Mouse (Mus musculus) monocyte, adult 5-6 weeks (primary cell): ENCODE measurements around the gene Olfr785. TPM values are rescaled to one million over a fixed set of nuclear protein-coding genes. Genes with fewer than 3 reads are reported as not detected.
"Not testable (repeated sequence)": the region's sequence is repeated elsewhere in the genome, so short reads cannot be mapped to it uniquely, and the experiment has no call there.

Source experiments
- ATAC-seq: fragments of 153-309, 156-312 bp; replicated peaks from 2 replicates; pipeline ENCODE4 v1.8.0; 2017; ENCODE audit warnings: mild to moderate bottlenecking; ENCODE audit not compliant: low TSS enrichment, insufficient number of reproducible peaks, severe bottlenecking, poor library complexity, low FRiP score
- total RNA-seq: library from RNA; stranded (forward); fragments of 200-1000, 200-491, 200-594 nt; gene quantifications from 3 replicates; pipeline ENCODE4 v1.2.3, GENCODE M21; 2017

Gene Olfr785
- total RNA-seq, result not detected in 3 replicates

DNA sequence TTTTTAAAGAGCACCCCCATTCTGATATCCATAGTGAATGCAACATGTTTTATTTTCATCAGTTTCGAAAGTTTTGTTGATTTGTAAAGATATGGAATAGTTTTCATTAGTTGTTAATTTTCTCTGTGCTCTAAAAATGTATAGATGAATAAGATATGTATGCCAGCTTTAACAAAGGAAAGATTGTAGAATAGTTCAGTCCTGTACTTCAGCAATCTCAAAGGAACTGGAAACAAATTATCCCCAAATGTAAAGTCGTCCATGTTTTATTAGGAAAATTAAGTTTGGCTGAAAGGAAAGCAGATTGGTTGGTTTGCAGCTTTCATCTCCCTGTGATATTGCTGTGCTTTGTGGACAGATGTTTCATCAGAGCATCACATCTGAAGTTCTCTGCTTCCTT is at the start of gene Olfr785:
TSS of gene Olfr785 (plus strand) at position 301 of the 400 bp plus-strand sequence.
- ATAC-seq, result no peak

DNA sequence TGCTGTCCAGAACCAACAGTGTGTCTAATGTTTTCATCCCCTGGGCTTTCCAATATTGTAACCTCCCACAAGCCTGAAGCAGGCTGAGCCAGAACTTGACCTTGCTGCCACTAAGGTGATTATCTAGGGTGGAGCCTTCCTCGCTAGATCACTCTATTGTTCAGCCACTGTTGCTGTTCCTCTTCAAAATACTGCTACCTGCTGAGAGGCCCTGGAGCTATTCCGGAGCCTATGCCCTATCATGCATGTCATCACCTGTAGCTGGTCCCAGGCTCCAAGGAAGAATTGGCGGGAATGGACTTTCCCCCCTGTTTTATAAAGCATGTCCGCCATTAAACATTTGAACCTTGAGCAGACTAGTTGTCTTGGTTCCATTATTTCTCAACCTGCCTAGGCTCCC is 48.7 kb upstream of the Olfr785 start:
- ATAC-seq, result not testable (repeated sequence)

- no peak for ATAC-seq
These were observed 47.9 kb upstream of the Olfr785 start for GRCm38 (mm10) chr10:129357307-129357706.

DNA sequence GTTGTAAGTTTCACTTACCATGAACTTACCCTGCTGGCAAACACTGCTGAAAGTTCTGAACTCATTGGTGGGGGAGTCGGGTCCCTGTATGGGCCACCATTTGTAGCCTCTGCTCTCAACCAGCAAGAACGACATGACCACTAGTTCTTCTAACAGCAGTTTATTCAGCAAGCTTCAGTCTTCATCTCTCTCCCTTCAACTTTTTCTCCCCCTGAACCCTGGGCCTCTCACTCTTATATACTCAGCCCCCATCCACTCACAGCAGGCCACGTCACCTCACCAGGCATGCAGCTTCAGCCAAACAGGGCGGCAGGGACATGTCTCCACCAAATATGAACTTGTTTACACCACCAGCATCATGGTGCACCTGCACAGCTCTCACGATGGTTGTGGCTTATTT is 31.2 kb upstream of the Olfr785 start:
- not testable (repeated sequence) for ATAC-seq

DNA sequence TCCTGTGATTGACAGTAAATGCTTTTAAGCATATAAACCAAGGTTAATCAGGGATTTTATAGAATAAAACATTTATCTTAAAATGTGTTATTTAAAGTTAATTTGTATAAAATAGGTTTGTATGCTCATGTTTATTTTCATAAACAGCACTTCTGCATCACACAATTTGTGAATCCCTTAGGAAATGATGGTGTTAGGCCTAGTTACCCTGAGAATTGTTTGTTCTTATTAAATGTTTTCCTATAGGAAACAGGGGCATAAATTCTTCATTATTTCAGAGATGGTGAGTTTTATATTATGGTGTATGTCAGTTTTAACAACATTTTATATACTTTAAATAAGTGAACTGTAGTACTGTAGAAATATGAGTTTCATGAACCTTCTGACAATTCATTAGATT is 21.4 kb upstream of the Olfr785 start, which contains the start of gene Olfr784:
TSS of gene Olfr784 (plus strand) at position 301 of the 400 bp plus-strand sequence.
- ATAC-seq, result no peak

DNA sequence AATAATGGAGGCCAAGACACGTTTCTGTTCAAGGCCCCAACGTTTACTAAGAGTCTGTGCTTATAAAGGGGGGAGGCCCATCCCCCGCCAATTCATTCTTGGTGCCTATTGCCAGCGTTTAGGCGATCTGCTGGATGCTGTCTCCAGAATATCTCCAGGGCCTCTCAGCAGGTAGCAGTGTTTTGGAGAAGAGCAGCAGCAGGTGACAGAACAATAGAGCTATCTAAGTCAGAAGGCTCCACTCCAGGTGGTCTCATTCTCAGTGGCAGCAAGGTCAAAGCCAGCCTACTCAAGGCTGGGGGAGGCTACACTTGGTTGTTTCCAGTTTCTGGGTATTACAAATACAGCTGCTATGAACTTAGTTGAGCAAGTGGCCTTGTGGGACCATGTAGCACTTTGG is 4.3 kb upstream of the Olfr785 start:
- no peak for ATAC-seq

- no peak for ATAC-seq
These were observed 21.8 kb downstream of the Olfr785 start, which contains the start of gene Olfr786 for GRCm38 (mm10) chr10:129427006-129427405. Gene Olfr786, plus strand, starts transcription at chr10:129427306.

Other genes with a start within 250 kb of the Olfr785 start
- gene Olfr771, start 240.7 kb upstream of the Olfr785 start, total RNA-seq, result not detected in 3 replicates
- not detected in 3 replicates for gene Olfr772, start 227.5 kb upstream of the Olfr785 start, total RNA-seq
- gene Olfr773, start 218.0 kb upstream of the Olfr785 start, total RNA-seq, result not detected in 3 replicates
- gene Olfr774, start 169.2 kb upstream of the Olfr785 start, total RNA-seq, result not detected in 3 replicates
- not detected in 3 replicates for gene Olfr775, start 157.0 kb upstream of the Olfr785 start, total RNA-seq
- gene Olfr776, start 146.3 kb upstream of the Olfr785 start, total RNA-seq, result not detected in 3 replicates
- not detected in 3 replicates for gene Olfr777, start 133.9 kb upstream of the Olfr785 start, total RNA-seq
- gene Olfr780, start 87.3 kb upstream of the Olfr785 start, total RNA-seq, result not detected in 3 replicates
- gene Olfr781, start 76.6 kb upstream of the Olfr785 start, total RNA-seq, result not detected in 3 replicates
- gene Olfr782, start 56.6 kb upstream of the Olfr785 start, total RNA-seq, result not detected in 3 replicates
- 0.19 TPM in 1 of 3 replicates, not detected in the others for gene Olfr784, start 21.3 kb upstream of the Olfr785 start, total RNA-seq
- not detected in 3 replicates for gene Olfr786, start 21.9 kb downstream of the Olfr785 start, total RNA-seq
- not detected in 3 replicates for gene Olfr787, start 56.4 kb downstream of the Olfr785 start, total RNA-seq
- not detected in 3 replicates for gene Olfr788, start 65.6 kb downstream of the Olfr785 start, total RNA-seq
- not detected in 3 replicates for gene Olfr789, start 79.3 kb downstream of the Olfr785 start, total RNA-seq
- gene Olfr790, start 93.1 kb downstream of the Olfr785 start, total RNA-seq, result not detected in 3 replicates
- not detected in 3 replicates for gene Olfr791, start 116.4 kb downstream of the Olfr785 start, total RNA-seq
- gene Olfr792, start 133.7 kb downstream of the Olfr785 start, total RNA-seq, result not detected in 3 replicates
- gene Olfr794, start 162.2 kb downstream of the Olfr785 start, total RNA-seq, result 0.10 TPM in 1 of 3 replicates, not detected in the others
- not detected in 3 replicates for gene Olfr796, start 207.1 kb downstream of the Olfr785 start, total RNA-seq
- gene Olfr798, start 222.5 kb downstream of the Olfr785 start, total RNA-seq, result not detected in 3 replicates
- 0.43 TPM in 1 of 3 replicates, not detected in the others for gene Olfr799, start 232.1 kb downstream of the Olfr785 start, total RNA-seq